Mouse (Mus musculus) brain, embryonic 14.5 days (tissue): Measurements from ENCODE around the gene Spty2d1. TPM values are rescaled to one million over a fixed set of nuclear protein-coding genes. Genes with fewer than 3 reads are reported as not detected.
A peak's percentile ranks its signal among the peaks of the same experiment; 100 is the strongest.
"Not testable (repeated sequence)": the region's sequence is repeated elsewhere in the genome, so short reads cannot be mapped to it uniquely, and the experiment has no call there.

Experiments used
- DNase-seq: peaks from one replicate; pipeline ENCODE4 v3.0.0-alpha.2; 2011; ENCODE audit warnings: low read depth
- CTCF ChIP-seq: fragments of 200-500 bp; IDR thresholded peaks from 2 replicates; pipeline ENCODE4 v1.5.1; 2012; ENCODE audit warnings: inconsistent platforms, mild to moderate bottlenecking, moderate library complexity, borderline replicate concordance; ENCODE audit not compliant: insufficient read depth, insufficient read length; ENCODE audit errors: extremely low read depth
- POLR2A ChIP-seq: fragments of 200-500 bp; IDR thresholded peaks from 2 replicates; pipeline ENCODE4 v1.6.1; 2012; ENCODE audit warnings: mild to moderate bottlenecking, inconsistent platforms, borderline replicate concordance; ENCODE audit not compliant: poor library complexity, insufficient read depth, insufficient read length, severe bottlenecking; ENCODE audit errors: extremely low read depth
- polyA plus RNA-seq: library from polyadenylated mRNA; depleted of rRNA; stranded (reverse); fragments of >200 nt; gene quantifications from 2 replicates; pipeline ENCODE4 v1.2.3, GENCODE M21; 2012

Spty2d1 gene
- polyA plus RNA-seq, 1 experiment: 6.2 TPM

- TF ChIP-seq POLR2A (no peak), CTCF (peak; percentile 50; the same call in 1 of the 2 replicates)
These were observed 418 bp downstream of the Spty2d1 start for GRCm38 (mm10) chr7:47007818-47008167.

GRCm38 (mm10) chr7:47007109-47007780 lies 966 bp downstream of the Spty2d1 start:
- no peak for TF ChIP-seq POLR2A
- no peak for TF ChIP-seq CTCF
- no peak for DNase-seq

More at GRCm38 (mm10) chr7:47007818-47008167, 418 bp downstream of the Spty2d1 start:
- DNase-seq: no peak

GRCm38 (mm10) chr7:47003411-47004115 lies 4.6 kb downstream of the Spty2d1 start:
- TF ChIP-seq POLR2A: no peak
- no peak for TF ChIP-seq CTCF
- peak; percentile 90 for DNase-seq

- TF ChIP-seq CTCF (no peak), POLR2A (no peak)
- no peak for DNase-seq
These were observed 6.3 kb downstream of the Spty2d1 start for GRCm38 (mm10) chr7:47001900-47002275.

GRCm38 (mm10) chr7:47001125-47001899 lies 6.9 kb downstream of the Spty2d1 start:
- no peak for DNase-seq
- TF ChIP-seq POLR2A (no peak), CTCF (no peak)

- TF ChIP-seq POLR2A (no peak), CTCF (no peak)
- peak; percentile 91 for DNase-seq
These were observed 7.6 kb downstream of the Spty2d1 start for GRCm38 (mm10) chr7:47000644-47000983.

- TF ChIP-seq CTCF (no peak), POLR2A (no peak)
- no peak for DNase-seq
These were observed 8.1 kb downstream of the Spty2d1 start for GRCm38 (mm10) chr7:46999983-47000643.

GRCm38 (mm10) chr7:46998942-46999341 lies 9.3 kb downstream of the Spty2d1 start:
- no peak for DNase-seq

GRCm38 (mm10) chr7:46997644-46998395 lies 10.4 kb downstream of the Spty2d1 start:
- peak; percentile 50 for DNase-seq
- TF ChIP-seq CTCF (no peak), POLR2A (no peak)

More at GRCm38 (mm10) chr7:46998942-46999341, 9.3 kb downstream of the Spty2d1 start:
- TF ChIP-seq POLR2A (no peak), CTCF (no peak)

GRCm38 (mm10) chr7:46997008-46997407 lies 11.2 kb downstream of the Spty2d1 start:
- DNase-seq: no peak
- TF ChIP-seq CTCF (no peak), POLR2A (no peak)

- TF ChIP-seq CTCF: no peak
- no peak for TF ChIP-seq POLR2A
- DNase-seq: no peak
These were observed 12.7 kb downstream of the Spty2d1 start for GRCm38 (mm10) chr7:46995558-46995957.

- no peak for TF ChIP-seq POLR2A
- no peak for TF ChIP-seq CTCF
- DNase-seq: no peak
These were observed 15.1 kb downstream of the Spty2d1 start for GRCm38 (mm10) chr7:46993079-46993478.

GRCm38 (mm10) chr7:46989387-46989786 lies 18.8 kb downstream of the Spty2d1 start:
- not testable (repeated sequence) for DNase-seq
